Mouse (Mus musculus): ENCODE results near the gene Tmem220. TPM values are rescaled to one million over a fixed set of nuclear protein-coding genes. Genes with fewer than 3 reads are reported as not detected.

Tmem220 gene
- polyA plus RNA-seq, 1 experiment = 0.65 TPM

- no peak for TF ChIP-seq POLR2A (IDR thresholded peaks at IDR 0.05; ENCODE audit: low read depth, low read length)
- TF ChIP-seq CTCF (IDR thresholded peaks at IDR 0.05; ENCODE audit: extremely low read depth, insufficient read depth, insufficient read length, insufficient replicate concordance) = no peak
- Histone ChIP-seq H3K27me3 (ENCODE audit: control insufficient read depth, insufficient read depth, low read length) (no peaks in the 10 kb centered on the region), H3K27ac (ENCODE audit: insufficient read depth, low read length) (no peak overlapping the region), H3K4me3 (ENCODE audit: extremely low read depth, insufficient read depth, insufficient read length) (no peak overlapping the region), H3K36me3 (ENCODE audit: control insufficient read depth, insufficient read depth, low read length) (peaks cover 13% of the 10 kb centered on the region), H3K4me1 (ENCODE audit: control insufficient read depth, insufficient read depth, insufficient read length) (no peaks in the 10 kb centered on the region)
- DNase-seq (ENCODE audit: low read depth in 1 of 2, low spot score in 2 of 2) = no peak
- WGBS = 75% methylated on average over 8 of the region's 8 CpGs
These were observed 18.1 kb downstream of the Tmem220 start for GRCm38 (mm10) chr11:67043007-67043406.

GRCm38 (mm10) chr11:67044959-67045358 lies 20.0 kb downstream of the Tmem220 start:
- peaks cover 8% of the 10 kb centered on the region for H3K36me3 ChIP-seq (ENCODE audit: control insufficient read depth, insufficient read depth, low read length)
- no peaks in the 10 kb centered on the region for H3K4me1 ChIP-seq (ENCODE audit: control insufficient read depth, insufficient read depth, insufficient read length)
- H3K27me3 ChIP-seq (ENCODE audit: control insufficient read depth, insufficient read depth, low read length) = no peaks in the 10 kb centered on the region
- WGBS = 93% methylated on average over 6 of the region's 6 CpGs
- no peak for TF ChIP-seq POLR2A (IDR thresholded peaks at IDR 0.05; ENCODE audit: low read depth, low read length)
- TF ChIP-seq CTCF (IDR thresholded peaks at IDR 0.05; ENCODE audit: extremely low read depth, insufficient read depth, insufficient read length, insufficient replicate concordance) = no peak
- no peak overlapping the region for H3K27ac ChIP-seq (ENCODE audit: insufficient read depth, low read length)
- no peak for DNase-seq (ENCODE audit: low read depth in 1 of 2, low spot score in 2 of 2)
- H3K4me3 ChIP-seq (ENCODE audit: extremely low read depth, insufficient read depth, insufficient read length) = no peak overlapping the region

GRCm38 (mm10) chr11:67047199-67047598 lies 22.2 kb downstream of the Tmem220 start:
- Histone ChIP-seq H3K27ac (ENCODE audit: insufficient read depth, low read length) (no peak overlapping the region), H3K4me3 (ENCODE audit: extremely low read depth, insufficient read depth, insufficient read length) (no peak overlapping the region), H3K27me3 (ENCODE audit: control insufficient read depth, insufficient read depth, low read length) (no peaks in the 10 kb centered on the region), H3K36me3 (ENCODE audit: control insufficient read depth, insufficient read depth, low read length) (no peaks in the 10 kb centered on the region), H3K4me1 (ENCODE audit: control insufficient read depth, insufficient read depth, insufficient read length) (peaks cover 2% of the 10 kb centered on the region; the same call in 1 of the 2 replicates)
- 75% methylated on average over 5 of the region's 5 CpGs for WGBS
- no peak for TF ChIP-seq CTCF (IDR thresholded peaks at IDR 0.05; ENCODE audit: extremely low read depth, insufficient read depth, insufficient read length, insufficient replicate concordance)
- no peak for DNase-seq (ENCODE audit: low read depth in 1 of 2, low spot score in 2 of 2)

- no peaks in the 10 kb centered on the region for H3K36me3 ChIP-seq (ENCODE audit: control insufficient read depth, insufficient read depth, low read length)
- no peak overlapping the region for H3K4me3 ChIP-seq (ENCODE audit: extremely low read depth, insufficient read depth, insufficient read length)
- 70% methylated on average over 8 of the region's 8 CpGs for WGBS
- H3K4me1 ChIP-seq (ENCODE audit: control insufficient read depth, insufficient read depth, insufficient read length) = peaks cover 2% of the 10 kb centered on the region; the same call in 1 of the 2 replicates
- no peak overlapping the region for H3K27ac ChIP-seq (ENCODE audit: insufficient read depth, low read length)
- no peak for DNase-seq (ENCODE audit: low read depth in 1 of 2, low spot score in 2 of 2)
- TF ChIP-seq CTCF (IDR thresholded peaks at IDR 0.05; ENCODE audit: extremely low read depth, insufficient read depth, insufficient read length, insufficient replicate concordance) (no peak), POLR2A (IDR thresholded peaks at IDR 0.05; ENCODE audit: low read depth, low read length) (no peak)
- no peaks in the 10 kb centered on the region for H3K27me3 ChIP-seq (ENCODE audit: control insufficient read depth, insufficient read depth, low read length)
These were observed 23.5 kb downstream of the Tmem220 start for GRCm38 (mm10) chr11:67048496-67048895.

GRCm38 (mm10) chr11:67049256-67049655 lies 24.3 kb downstream of the Tmem220 start:
- Histone ChIP-seq H3K27me3 (ENCODE audit: control insufficient read depth, insufficient read depth, low read length) (no peaks in the 10 kb centered on the region), H3K27ac (ENCODE audit: insufficient read depth, low read length) (no peak overlapping the region), H3K4me3 (ENCODE audit: extremely low read depth, insufficient read depth, insufficient read length) (no peak overlapping the region), H3K36me3 (ENCODE audit: control insufficient read depth, insufficient read depth, low read length) (no peaks in the 10 kb centered on the region), H3K4me1 (ENCODE audit: control insufficient read depth, insufficient read depth, insufficient read length) (peaks cover 2% of the 10 kb centered on the region; the same call in 1 of the 2 replicates)
- TF ChIP-seq CTCF (IDR thresholded peaks at IDR 0.05; ENCODE audit: extremely low read depth, insufficient read depth, insufficient read length, insufficient replicate concordance) = no peak
- TF ChIP-seq POLR2A (IDR thresholded peaks at IDR 0.05; ENCODE audit: low read depth, low read length) = no peak
- 84% methylated on average over 3 of the region's 3 CpGs for WGBS
- no peak for DNase-seq (ENCODE audit: low read depth in 1 of 2, low spot score in 2 of 2)

- DNase-seq (ENCODE audit: low read depth in 1 of 2, low spot score in 2 of 2) = no peak
- peaks cover 2% of the 10 kb centered on the region; the same call in 1 of the 2 replicates for H3K4me1 ChIP-seq (ENCODE audit: control insufficient read depth, insufficient read depth, insufficient read length)
These were observed 26.8 kb downstream of the Tmem220 start for GRCm38 (mm10) chr11:67051676-67052320.

GRCm38 (mm10) chr11:67052321-67052952 lies 27.5 kb downstream of the Tmem220 start, which contains the start of the genes Adprm and Sco1:
Adprm (minus strand) TSS chr11:67052594.
Sco1 (plus strand) TSS chr11:67052670.
- Histone ChIP-seq H3K36me3 (ENCODE audit: control insufficient read depth, insufficient read depth, low read length) (peaks cover 12% of the 10 kb centered on the region), H3K4me3 (ENCODE audit: extremely low read depth, insufficient read depth, insufficient read length) (peak within 1 kb of the TSS; percentile 99), H3K4me1 (ENCODE audit: control insufficient read depth, insufficient read depth, insufficient read length) (peaks cover 2% of the 10 kb centered on the region; the same call in 1 of the 2 replicates), H3K27me3 (ENCODE audit: control insufficient read depth, insufficient read depth, low read length) (no peaks in the 10 kb centered on the region), H3K27ac (ENCODE audit: insufficient read depth, low read length) (peak within 1 kb of the TSS; percentile 70)
- no peak for TF ChIP-seq CTCF (IDR thresholded peaks at IDR 0.05; ENCODE audit: extremely low read depth, insufficient read depth, insufficient read length, insufficient replicate concordance)
- peak; percentile 59; the same call in 1 of the 2 replicates for TF ChIP-seq POLR2A (IDR thresholded peaks at IDR 0.05; ENCODE audit: low read depth, low read length)
- WGBS = under 1% methylated on average over 50 of the region's 50 CpGs
- DNase-seq (ENCODE audit: low read depth in 1 of 2, low spot score in 2 of 2) = peak; percentile 46 to 84

More at GRCm38 (mm10) chr11:67051676-67052320, 26.8 kb downstream of the Tmem220 start:
- Histone ChIP-seq H3K36me3 (ENCODE audit: control insufficient read depth, insufficient read depth, low read length) (peaks cover 8% of the 10 kb centered on the region), H3K27ac (ENCODE audit: insufficient read depth, low read length) (peak overlapping the region; percentile 70), H3K4me3 (ENCODE audit: extremely low read depth, insufficient read depth, insufficient read length) (peak overlapping the region; percentile 99), H3K27me3 (ENCODE audit: control insufficient read depth, insufficient read depth, low read length) (no peaks in the 10 kb centered on the region)
- TF ChIP-seq CTCF (IDR thresholded peaks at IDR 0.05; ENCODE audit: extremely low read depth, insufficient read depth, insufficient read length, insufficient replicate concordance) = no peak
- TF ChIP-seq POLR2A (IDR thresholded peaks at IDR 0.05; ENCODE audit: low read depth, low read length) = no peak
- 15% methylated on average over 16 of the region's 16 CpGs for WGBS

Measured in spleen, adult 2 months (tissue).